Mouse (Mus musculus): ENCODE measurements around the gene Jpt1. TPM values are rescaled to one million over a fixed set of nuclear protein-coding genes. Genes with fewer than 3 reads are reported as not detected.
"Not testable (repeated sequence)": the region's sequence is repeated elsewhere in the genome, so short reads cannot be mapped to it uniquely, and the experiment has no call there.

Gene Jpt1
- polyA plus RNA-seq, 1 experiment from 2014 or later: 1,632 TPM

DNA sequence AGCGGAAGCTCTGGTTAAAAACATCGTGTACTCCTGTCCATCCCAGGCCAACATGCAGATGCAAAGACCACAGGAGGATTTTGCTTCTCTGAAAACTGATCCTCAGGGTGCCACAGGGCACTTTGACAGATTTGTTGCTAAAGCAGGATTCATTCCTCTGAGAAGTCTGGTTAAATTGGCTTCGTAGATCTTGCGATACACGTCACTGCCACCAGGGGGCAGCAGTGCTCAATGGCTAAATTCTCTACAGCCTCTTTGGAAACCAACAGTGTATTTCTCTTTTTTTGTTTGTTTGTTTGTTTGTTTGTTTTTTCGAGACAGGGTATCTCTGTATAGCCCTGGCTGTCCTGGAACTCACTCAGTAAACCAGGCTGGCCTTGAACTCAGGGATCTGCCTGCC is 30.5 kb downstream of the Jpt1 start:
- Histone ChIP-seq H3K9ac (no peak overlapping the region), H3K27ac (no peak overlapping the region), H3K4me3 (no peak overlapping the region), H3K9me3 (replicated peaks) (no peaks in the 10 kb centered on the region), H3K27me3 (no peaks in the 10 kb centered on the region), H3K36me3 (ENCODE audit: poor library complexity, severe bottlenecking) (peaks cover 4% of the 10 kb centered on the region), H3K4me2 (no peak overlapping the region), H3K4me1 (no peaks in the 10 kb centered on the region)
- WGBS: 18% methylated on average over 6 of the region's 6 CpGs
- ATAC-seq: no peak

DNA sequence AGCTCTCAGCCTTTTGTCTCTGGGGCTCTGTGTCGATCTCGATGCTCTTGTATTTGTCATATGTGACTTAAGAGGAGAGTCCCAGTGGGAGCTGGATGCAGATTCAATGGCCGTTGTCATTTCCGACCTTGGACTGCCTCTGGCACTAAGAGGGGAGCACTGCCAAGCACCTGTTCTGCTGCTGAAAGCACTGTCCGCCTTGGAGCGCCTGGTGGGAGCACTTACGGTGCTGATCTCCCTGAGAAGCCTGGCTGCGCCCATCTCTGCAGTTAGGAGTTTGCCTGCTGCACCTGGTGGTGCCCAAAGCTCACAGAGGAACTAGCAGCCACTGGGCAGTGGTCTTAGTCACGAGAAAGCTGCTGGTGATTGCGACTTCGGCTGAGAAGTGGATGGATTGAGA is 30.9 kb downstream of the Jpt1 start:
- no peak overlapping the region for H3K4me3 ChIP-seq
- no peaks in the 10 kb centered on the region for H3K4me1 ChIP-seq
- no peak overlapping the region for H3K27ac ChIP-seq
- ATAC-seq: no peak
- H3K36me3 ChIP-seq (ENCODE audit: poor library complexity, severe bottlenecking): no peaks in the 10 kb centered on the region; the same call in 1 of the 2 replicates
- 73% methylated on average over 11 of the region's 11 CpGs for WGBS
- H3K4me2 ChIP-seq: no peak overlapping the region
- H3K27me3 ChIP-seq: no peaks in the 10 kb centered on the region
- no peaks in the 10 kb centered on the region for H3K9me3 ChIP-seq (replicated peaks)
- H3K9ac ChIP-seq: no peak overlapping the region

DNA sequence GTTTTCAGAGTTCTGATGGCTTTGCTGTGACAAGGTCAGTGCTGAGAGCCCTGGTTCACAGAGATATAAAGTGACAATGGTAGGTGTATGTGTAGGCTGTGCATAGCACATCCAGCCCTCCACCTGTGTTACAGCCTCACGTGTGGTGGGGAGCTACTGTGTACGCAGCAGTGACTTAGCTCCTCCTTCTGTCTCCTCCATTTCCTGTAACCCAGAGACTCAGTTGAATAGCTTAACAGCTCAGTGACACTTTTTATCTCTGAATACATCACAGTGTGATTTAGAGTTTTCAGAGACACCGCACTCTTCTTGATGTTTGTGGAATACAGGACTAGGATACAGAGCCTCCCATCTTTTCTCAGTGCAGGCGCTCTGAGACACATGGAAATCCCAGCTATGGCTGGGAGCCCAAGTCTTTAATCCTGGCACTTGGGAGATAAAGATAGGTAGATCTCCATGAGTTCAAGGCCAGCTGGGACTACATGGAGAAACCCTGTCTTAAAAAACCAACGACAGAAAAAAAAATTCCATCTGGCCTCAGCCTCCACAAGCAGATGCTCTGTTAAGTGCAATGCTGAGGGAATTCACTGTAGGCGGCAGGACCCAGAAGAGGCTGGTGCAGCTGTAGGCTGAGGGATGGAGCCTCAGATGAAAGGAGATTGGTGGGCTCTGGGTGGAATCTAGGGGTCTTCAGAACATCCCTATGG is 32.5 kb downstream of the Jpt1 start:
- Histone ChIP-seq H3K27ac (no peak overlapping the region), H3K27me3 (no peaks in the 10 kb centered on the region), H3K4me3 (no peak overlapping the region), H3K36me3 (ENCODE audit: poor library complexity, severe bottlenecking) (no peaks in the 10 kb centered on the region; the same call in 1 of the 2 replicates), H3K4me1 (peaks cover 8% of the 10 kb centered on the region), H3K9ac (no peak overlapping the region), H3K9me3 (replicated peaks) (no peaks in the 10 kb centered on the region), H3K4me2 (no peak overlapping the region)
- WGBS: 86% methylated on average over 6 of the region's 6 CpGs
- ATAC-seq: no peak

DNA sequence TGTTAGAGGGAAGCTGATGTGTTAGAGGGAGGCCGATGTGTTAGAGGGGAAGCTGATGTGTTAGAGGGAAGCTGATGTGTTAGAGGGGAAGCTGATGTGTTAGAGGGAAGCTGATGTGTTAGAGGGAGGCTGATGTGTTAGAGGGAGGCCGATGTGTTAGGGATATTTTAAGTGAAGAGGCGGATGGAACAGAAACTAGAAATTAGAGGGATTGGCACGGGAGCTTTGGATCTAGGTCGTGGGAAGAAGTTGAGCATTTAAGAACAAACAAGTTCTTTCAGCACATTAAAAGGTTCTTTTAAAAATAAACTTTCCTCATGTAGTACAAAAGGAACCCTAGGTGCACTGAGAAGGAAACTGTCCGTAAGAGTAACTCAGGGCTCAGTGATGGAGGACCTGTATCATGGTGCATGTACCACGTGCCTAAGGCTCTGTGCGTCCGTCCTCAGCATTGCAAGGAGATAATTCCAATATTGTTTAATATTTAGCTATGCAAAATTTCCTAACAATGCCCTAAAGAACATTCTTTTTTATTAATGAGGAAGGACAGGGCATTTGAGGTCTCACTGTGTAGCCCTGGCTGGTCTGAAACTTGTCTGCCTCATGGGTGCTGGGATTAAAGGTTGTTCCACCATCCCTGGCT is 35.8 kb downstream of the Jpt1 start:
- H3K27me3 ChIP-seq: no peaks in the 10 kb centered on the region
- 91% methylated on average over 9 of the region's 9 CpGs for WGBS
- no peak for ATAC-seq
- no peak overlapping the region for H3K4me3 ChIP-seq
- peaks cover 29% of the 10 kb centered on the region for H3K4me1 ChIP-seq
- H3K27ac ChIP-seq: no peak overlapping the region
- H3K9me3 ChIP-seq (replicated peaks): no peaks in the 10 kb centered on the region
- H3K4me2 ChIP-seq: no peak overlapping the region
- H3K36me3 ChIP-seq (ENCODE audit: poor library complexity, severe bottlenecking): no peaks in the 10 kb centered on the region; the same call in 1 of the 2 replicates
- H3K9ac ChIP-seq: no peak overlapping the region

DNA sequence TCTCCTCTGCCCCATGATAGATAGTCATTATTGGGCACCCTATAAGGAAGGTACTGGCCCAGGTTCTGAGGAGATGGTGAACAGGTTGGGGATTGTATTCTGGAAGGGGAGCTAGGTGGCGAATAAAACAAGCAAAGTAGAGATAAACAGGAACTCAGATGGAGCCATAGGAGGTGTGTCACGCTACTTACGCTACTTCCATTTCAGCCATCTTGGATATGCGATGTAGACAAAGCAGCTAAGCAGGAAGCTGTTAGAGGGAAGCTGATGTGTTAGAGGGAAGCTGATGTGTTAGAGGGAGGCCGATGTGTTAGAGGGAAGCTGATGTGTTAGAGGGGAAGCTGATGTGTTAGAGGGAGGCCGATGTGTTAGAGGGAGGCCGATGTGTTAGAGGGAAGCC is 36.8 kb downstream of the Jpt1 start:
- H3K9ac ChIP-seq: 0 out of 2 replicates have a peak overlapping the region, but pooled peaks have one; percentile 48
- peak overlapping the region; percentile 83; the same call in 1 of the 2 replicates for H3K4me3 ChIP-seq
- not testable (repeated sequence) for H3K36me3 ChIP-seq (ENCODE audit: poor library complexity, severe bottlenecking); H3K27me3 ChIP-seq; H3K9me3 ChIP-seq (replicated peaks); ATAC-seq; H3K27ac ChIP-seq
- H3K4me1 ChIP-seq: peaks cover 33% of the 10 kb centered on the region
- 92% methylated on average over 7 of the region's 7 CpGs for WGBS
- H3K4me2 ChIP-seq: peak overlapping the region; percentile 95; the same call in 1 of the 2 replicates

DNA sequence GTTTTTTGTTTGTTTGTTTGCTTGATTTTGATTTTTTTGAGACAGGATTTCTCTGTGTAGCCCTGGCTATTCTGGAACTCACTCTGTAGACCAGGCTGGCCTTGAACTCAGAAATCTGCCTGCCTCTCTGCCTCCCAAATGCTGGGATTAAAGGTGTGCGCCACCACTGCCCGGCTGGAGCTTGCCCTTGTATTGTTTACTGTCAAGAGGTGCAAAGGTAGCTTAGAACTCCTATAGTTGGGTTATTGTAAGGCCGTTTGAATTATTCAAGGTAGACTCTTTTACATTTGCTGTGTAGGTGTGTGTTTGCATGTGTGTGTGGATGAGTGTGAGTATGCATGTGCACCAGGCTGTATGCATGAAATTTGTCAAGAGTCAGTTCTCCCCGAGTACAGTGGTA is 37.6 kb downstream of the Jpt1 start:
- not testable (repeated sequence) for ATAC-seq; H3K36me3 ChIP-seq (ENCODE audit: poor library complexity, severe bottlenecking); H3K27me3 ChIP-seq; H3K9me3 ChIP-seq (replicated peaks); H3K27ac ChIP-seq
- Histone ChIP-seq H3K4me1 (peaks cover 33% of the 10 kb centered on the region), H3K9ac (0 out of 2 replicates have a peak overlapping the region, but pooled peaks have one; percentile 82), H3K4me2 (peak overlapping the region; percentile 95), H3K4me3 (peak overlapping the region; percentile 83; the same call in 1 of the 2 replicates)
- 83% methylated on average over 4 of the region's 4 CpGs for WGBS

DNA sequence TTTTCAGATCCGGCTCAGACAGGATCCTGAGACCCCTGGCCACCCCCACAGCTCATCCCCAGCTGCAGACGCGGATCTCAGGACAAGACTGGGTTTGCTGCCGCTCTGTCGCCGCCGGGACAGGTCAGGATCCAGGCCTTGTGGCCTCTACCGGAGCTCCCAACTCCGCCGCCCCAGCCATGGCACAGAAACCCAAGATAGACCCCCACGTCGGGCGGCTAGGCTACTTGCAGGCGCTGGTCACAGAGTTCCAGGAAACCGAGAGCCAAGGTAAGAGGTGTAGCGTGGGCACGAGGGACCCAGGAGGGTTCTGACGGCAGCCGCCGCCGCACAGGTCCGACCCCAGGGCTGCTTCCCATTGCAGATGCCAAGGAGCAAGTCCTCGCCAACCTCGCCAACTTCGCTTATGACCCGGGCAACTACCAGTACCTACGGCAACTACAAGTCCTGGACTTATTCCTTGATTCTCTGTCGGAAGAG is 38.4 kb downstream of the Jpt1 start:
- Histone ChIP-seq H3K36me3 (ENCODE audit: poor library complexity, severe bottlenecking) (no peaks in the 10 kb centered on the region; the same call in 1 of the 2 replicates), H3K27me3 (no peaks in the 10 kb centered on the region), H3K9me3 (replicated peaks) (no peaks in the 10 kb centered on the region), H3K4me3 (peak overlapping the region; percentile 83), H3K27ac (no peak overlapping the region), H3K9ac (peak overlapping the region; percentile 82), H3K4me1 (peaks cover 33% of the 10 kb centered on the region), H3K4me2 (peak overlapping the region; percentile 95)
- WGBS: 4% methylated on average over 28 of the region's 28 CpGs
- ATAC-seq: peak; percentile 34; the same call in 1 of the 2 replicates

DNA sequence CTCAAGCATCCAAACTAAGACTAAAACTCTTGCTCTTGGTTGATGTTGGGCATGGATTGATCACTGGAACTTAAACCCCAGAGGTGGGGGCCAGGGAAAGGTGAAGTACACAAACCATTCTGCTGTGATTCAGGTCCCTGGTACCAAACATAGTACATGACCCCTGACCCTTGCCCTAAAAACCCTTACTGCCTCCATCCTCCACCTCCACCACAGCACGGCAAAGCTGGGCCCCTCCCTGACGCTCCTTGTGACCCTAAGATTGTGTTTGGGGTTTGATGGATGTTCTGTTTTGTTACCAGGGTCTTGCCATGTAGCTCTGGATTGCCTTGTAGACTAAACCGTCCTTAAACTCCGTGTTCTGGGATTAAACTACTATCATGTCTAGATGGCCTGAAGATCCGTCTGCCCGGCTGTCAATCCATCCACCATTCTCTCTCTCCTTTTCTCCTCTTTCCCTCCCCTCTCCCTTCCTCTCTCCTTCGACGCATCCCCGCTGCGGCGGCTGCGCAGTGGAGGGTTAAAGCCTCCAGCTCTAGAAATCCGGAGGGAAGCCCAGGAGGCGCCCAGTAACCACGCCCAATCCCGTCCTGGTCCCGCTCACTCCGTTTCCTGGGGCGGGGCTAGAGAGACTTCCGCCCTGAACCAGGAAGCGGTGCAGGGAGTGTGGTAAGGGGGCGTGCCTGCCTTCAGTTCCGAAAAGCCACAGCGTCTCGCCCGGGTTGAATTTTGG is 39.0 kb downstream of the Jpt1 start, which contains the start of gene Armc7:
Armc7 (plus strand) TSS at position 643 of the 733 bp plus-strand sequence.
- peaks cover 33% of the 10 kb centered on the region for H3K4me1 ChIP-seq
- H3K36me3 ChIP-seq (ENCODE audit: poor library complexity, severe bottlenecking): no peaks in the 10 kb centered on the region; the same call in 1 of the 2 replicates
- H3K27me3 ChIP-seq: no peaks in the 10 kb centered on the region
- peak within 1 kb of the TSS; percentile 83 for H3K4me3 ChIP-seq
- H3K9ac ChIP-seq: peak within 1 kb of the TSS; percentile 82
- H3K27ac ChIP-seq: peak within 1 kb of the TSS; percentile 79
- H3K4me2 ChIP-seq: peak within 1 kb of the TSS; percentile 95
- ATAC-seq: peak; percentile 98
- H3K9me3 ChIP-seq (replicated peaks): no peaks in the 10 kb centered on the region
- under 1% methylated on average over 26 of the region's 26 CpGs for WGBS

DNA sequence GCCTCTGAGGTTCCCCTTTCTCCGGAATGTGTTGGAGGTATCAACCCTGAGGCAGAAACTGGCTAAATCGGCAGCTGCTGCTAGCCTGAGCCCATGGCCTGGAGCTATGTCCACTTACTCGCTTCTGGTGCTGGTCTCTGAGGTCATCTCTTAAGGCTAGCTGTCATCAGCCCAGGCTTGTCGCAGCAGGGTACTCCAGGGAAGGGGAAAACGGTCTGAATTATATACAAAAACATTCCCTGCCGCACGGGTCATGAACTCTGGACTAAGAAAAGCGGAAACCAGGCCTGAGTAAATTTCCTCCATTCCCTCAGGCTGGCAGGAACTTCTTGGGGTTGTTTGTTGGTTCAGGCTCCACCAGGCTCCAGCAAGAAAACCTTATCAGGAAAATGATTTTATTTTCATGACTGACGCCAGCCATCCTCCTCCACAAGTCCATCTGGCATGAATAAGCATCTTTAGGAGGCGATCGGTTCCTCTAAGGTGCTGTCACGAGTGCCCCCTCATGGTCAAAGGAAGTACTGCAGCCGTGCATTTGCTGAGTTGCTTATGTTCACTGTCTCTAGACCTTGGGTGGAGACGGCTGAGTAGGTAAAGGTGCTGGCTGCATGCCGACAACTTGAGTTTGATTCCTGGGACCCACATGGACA is 40.4 kb downstream of the Jpt1 start:
- H3K4me1 ChIP-seq: peaks cover 33% of the 10 kb centered on the region
- no peaks in the 10 kb centered on the region for H3K9me3 ChIP-seq (replicated peaks)
- peak overlapping the region; percentile 32 for H3K4me2 ChIP-seq
- no peaks in the 10 kb centered on the region; the same call in 1 of the 2 replicates for H3K36me3 ChIP-seq (ENCODE audit: poor library complexity, severe bottlenecking)
- no peak overlapping the region for H3K9ac ChIP-seq
- no peaks in the 10 kb centered on the region for H3K27me3 ChIP-seq
- H3K27ac ChIP-seq: peak overlapping the region; percentile 54; the same call in 1 of the 2 replicates
- WGBS: 26% methylated on average over 15 of the region's 15 CpGs
- no peak overlapping the region for H3K4me3 ChIP-seq
- ATAC-seq: 0 out of 2 replicates have a peak, but pooled peaks have one; percentile 9

DNA sequence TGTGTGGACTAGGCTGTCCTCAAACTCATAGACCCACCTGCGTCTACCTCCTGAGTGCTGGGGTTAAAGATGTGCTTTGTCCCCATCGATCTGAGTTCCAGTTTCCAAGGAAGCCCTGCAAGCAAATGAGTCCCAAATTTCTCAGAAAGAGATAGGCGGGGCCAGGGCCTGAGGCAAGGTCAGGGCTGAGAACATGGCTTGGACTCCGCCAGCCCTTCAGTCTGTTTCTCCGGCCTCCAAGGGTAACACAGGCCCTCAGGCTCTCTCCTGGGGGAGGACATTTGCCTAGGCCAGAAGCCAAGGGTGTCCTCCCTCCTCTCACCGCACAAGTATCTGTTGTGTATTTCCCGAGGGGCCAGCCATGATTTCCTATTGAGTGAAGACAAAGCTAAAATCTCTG is 42.0 kb downstream of the Jpt1 start:
- no peak overlapping the region for H3K4me2 ChIP-seq
- WGBS: 88% methylated on average over 7 of the region's 7 CpGs

DNA sequence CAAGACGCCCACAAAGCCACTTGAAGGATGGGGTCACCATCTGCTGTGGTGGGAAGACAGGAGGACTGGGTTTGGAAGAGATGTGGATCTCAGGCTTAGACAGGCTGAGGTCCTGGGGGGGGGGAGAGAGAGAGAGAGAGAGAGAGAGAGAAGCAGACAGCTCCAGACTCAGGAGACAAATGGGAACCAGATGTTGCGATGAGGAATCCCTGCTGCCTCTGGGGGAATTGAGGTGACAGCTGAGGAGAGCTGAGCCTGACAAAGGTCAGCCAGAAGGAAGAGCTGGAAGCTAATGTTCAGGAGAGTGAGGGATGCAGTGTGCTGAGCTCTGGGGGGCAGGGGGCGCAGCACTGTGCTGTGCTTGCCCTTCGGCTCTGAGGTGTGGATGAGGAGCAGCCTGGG is 47.0 kb downstream of the Jpt1 start:
- Histone ChIP-seq H3K4me3 (no peak overlapping the region), H3K27me3 (0 out of 2 replicates have a peak, but pooled peaks cover 3% of the 10 kb centered on the region), H3K9ac (no peak overlapping the region), H3K4me2 (no peak overlapping the region), H3K4me1 (peaks cover 5% of the 10 kb centered on the region), H3K9me3 (replicated peaks) (no peaks in the 10 kb centered on the region), H3K27ac (no peak overlapping the region), H3K36me3 (ENCODE audit: poor library complexity, severe bottlenecking) (no peaks in the 10 kb centered on the region)
- ATAC-seq: no peak
- WGBS: 70% methylated on average over 4 of the region's 4 CpGs

More for the DNA sequence above, 42.0 kb downstream of the Jpt1 start:
- no peak for ATAC-seq
- H3K27me3 ChIP-seq: no peaks in the 10 kb centered on the region
- H3K27ac ChIP-seq: no peak overlapping the region
- no peak overlapping the region; the same call in 1 of the 2 replicates for H3K9ac ChIP-seq
- no peaks in the 10 kb centered on the region for H3K9me3 ChIP-seq (replicated peaks)
- peaks cover 30% of the 10 kb centered on the region for H3K4me1 ChIP-seq
- H3K4me3 ChIP-seq: no peak overlapping the region
- no peaks in the 10 kb centered on the region for H3K36me3 ChIP-seq (ENCODE audit: poor library complexity, severe bottlenecking)
